In the genomic region with DNA sequence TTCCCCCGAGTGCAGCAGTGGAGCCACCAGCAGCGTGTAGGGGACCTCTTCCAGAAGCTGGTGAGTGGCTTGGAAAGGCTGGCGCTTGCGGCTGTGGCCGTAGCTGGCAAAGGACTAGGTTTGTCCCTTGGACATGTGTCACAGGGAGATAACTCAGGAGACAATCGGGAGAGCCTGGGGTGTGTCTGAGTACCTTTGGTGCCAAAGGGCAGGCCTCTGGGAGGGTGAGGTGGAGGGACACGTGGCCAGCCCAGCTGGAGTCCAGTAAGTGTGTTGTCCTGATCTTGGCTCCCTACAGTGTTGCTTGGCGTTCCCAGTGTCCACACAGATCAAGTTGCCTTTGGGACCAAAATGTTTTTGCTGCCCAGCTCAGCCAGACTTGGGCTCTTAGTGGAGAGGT, we compare ENCODE assay signal across 18 mouse cellular contexts.
DNase-seq lines count a peak whose midpoint lies in the region; ATAC-seq lines count a peak whose summit lies in the region.
"Had no signal": no experiment of that assay in that cellular context is flagged by ENCODE, and none has a peak within 500 bp of the region (broad histone marks: within the 10 kb centered on the region; RNA-seq: fewer than 3 reads in every experiment).

No protein-coding gene starts in this region.

- no peak overlapping the region for H3K4me3 ChIP-seq in heart, embryonic 10.5 days
- H3K4me3 ChIP-seq in forebrain, embryonic 16.5 days (replicated peaks; ENCODE audit: low read length) = no peak overlapping the region
- H3K4me3 ChIP-seq: embryonic facial prominence, embryonic 13.5 days; heart, embryonic 13.5 days; midbrain, embryonic 15.5 days; neural tube, embryonic 12.5 days had no signal

- H3K36me3 ChIP-seq in heart, embryonic 10.5 days = peaks cover 58% of the 10 kb centered on the region
- H3K36me3 ChIP-seq in forebrain, embryonic 16.5 days (ENCODE audit: control insufficient read depth, insufficient read depth) = peaks cover 7% of the 10 kb centered on the region; the same call in 1 of the 2 replicates

- DNase-seq in heart, adult 18-20 months = peak; percentile 71 to 88
- no peak for DNase-seq in heart, embryonic 10.5 days (ENCODE audit: low spot score)
- DNase-seq in cerebellum, adult 8-10 months = peak; percentile 37
- DNase-seq in cerebellum, postnatal 25 days = peak; percentile 52 to 56
- peak; percentile 26 for DNase-seq in heart, postnatal 4 days
- DNase-seq in spleen, postnatal 36 days (ENCODE audit: low spot score in 2 of 2) = no peak
- DNase-seq in frontal cortex, postnatal 25 days (ENCODE audit: low spot score in 2 of 2) = no peak
- DNase-seq: layer of hippocampus, adult 9-11 months; lung, postnatal 36 days had no signal

- ATAC-seq in forebrain, embryonic 16.5 days = no peak
- ATAC-seq: hindbrain, embryonic 16.5 days; midbrain, embryonic 15.5 days; Patski had no signal

- no peak overlapping the region for H3K4me2 ChIP-seq in forebrain, embryonic 16.5 days (ENCODE audit: low read length)
- H3K4me2 ChIP-seq: embryonic facial prominence, embryonic 13.5 days; heart, embryonic 13.5 days; midbrain, embryonic 15.5 days; neural tube, embryonic 12.5 days had no signal

- 53% methylated on average over 8 of the region's 8 CpGs for WGBS in heart, embryonic 10.5 days
- WGBS in forebrain, embryonic 16.5 days = 77% methylated on average over 8 of the region's 8 CpGs

- no peaks in the 10 kb centered on the region for H3K9me3 ChIP-seq in heart, embryonic 10.5 days
- H3K9me3 ChIP-seq in forebrain, embryonic 16.5 days (ENCODE audit: control insufficient read depth, low read length) = no peaks in the 10 kb centered on the region
- H3K9me3 ChIP-seq: embryonic facial prominence, embryonic 13.5 days; midbrain, embryonic 15.5 days; neural tube, embryonic 12.5 days had no signal

- H3K27me3 ChIP-seq in heart, embryonic 10.5 days (ENCODE audit: insufficient read depth, poor library complexity, severe bottlenecking) = peaks cover 5% of the 10 kb centered on the region; the same call in 1 of the 2 replicates
- H3K27me3 ChIP-seq in forebrain, embryonic 16.5 days (replicated peaks; ENCODE audit: control insufficient read depth, insufficient read depth, low read length) = no peaks in the 10 kb centered on the region
- H3K27me3 ChIP-seq: CH12.LX; embryonic facial prominence, embryonic 13.5 days; midbrain, embryonic 15.5 days; neural tube, embryonic 12.5 days; Patski had no signal

- H3K4me1 ChIP-seq in heart, embryonic 10.5 days = peaks cover 10% of the 10 kb centered on the region; the same call in 1 of the 2 replicates
- H3K4me1 ChIP-seq in forebrain, embryonic 16.5 days (replicated peaks; ENCODE audit: control insufficient read depth, insufficient read depth, low read length) = peaks cover 11% of the 10 kb centered on the region
- H3K4me1 ChIP-seq: embryonic facial prominence, embryonic 13.5 days; neural tube, embryonic 12.5 days had no signal

- H3K27ac ChIP-seq in heart, embryonic 10.5 days = no peak overlapping the region
- H3K27ac ChIP-seq in forebrain, embryonic 16.5 days (ENCODE audit: low read length) = no peak overlapping the region
- H3K27ac ChIP-seq: embryonic facial prominence, embryonic 13.5 days; heart, embryonic 13.5 days; liver, embryonic 14.5 days; midbrain, embryonic 15.5 days; neural tube, embryonic 12.5 days had no signal

- H3K9ac ChIP-seq in forebrain, embryonic 16.5 days (replicated peaks; ENCODE audit: low read depth, low read length) = no peak overlapping the region
- H3K9ac ChIP-seq: embryonic facial prominence, embryonic 13.5 days; heart, embryonic 13.5 days; liver, embryonic 14.5 days; midbrain, embryonic 15.5 days; neural tube, embryonic 12.5 days had no signal

Comparison
In these comparisons a context has a peak if more than half of its experiments do, and no peak if none do; other contexts are left out.
1. DNase-seq: peak in heart, adult 18-20 months (2 of 2), cerebellum, adult 8-10 months (single experiment), cerebellum, postnatal 25 days (2 of 2) and heart, postnatal 4 days (single experiment); none in heart, embryonic 10.5 days (single experiment), spleen, postnatal 36 days (0 of 2) and frontal cortex, postnatal 25 days (0 of 2).